Mouse (Mus musculus) embryo, embryonic 10.5 days (tissue): ENCODE measurements around the gene Hes3.

Experiments
- DNase-seq: peaks from one replicate; pipeline ENCODE4 v3.0.0-alpha.2; 2015; ENCODE audit warnings: low spot score

Gene Hes3

DNA sequence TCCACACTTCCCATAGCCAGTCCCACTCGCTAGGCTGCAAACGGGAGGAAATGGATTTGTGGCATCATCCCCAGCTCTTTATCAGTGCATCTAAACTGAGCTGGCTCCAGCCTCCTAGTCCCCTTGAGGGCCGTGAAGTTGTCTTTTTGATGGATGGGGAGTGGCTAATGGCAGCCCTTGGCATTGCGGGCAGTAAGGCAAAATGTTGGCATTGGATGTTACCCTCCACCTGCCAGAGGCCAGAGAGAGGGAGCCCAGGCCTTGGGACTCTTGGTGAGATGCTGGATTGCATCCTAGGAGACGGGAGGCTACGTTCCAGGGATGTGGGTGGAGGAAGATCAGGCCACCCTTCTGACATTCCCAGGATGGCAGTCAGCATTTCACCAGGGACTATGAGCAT, 14.5 kb upstream of the Hes3 start:
- DNase-seq, result no peak

DNA sequence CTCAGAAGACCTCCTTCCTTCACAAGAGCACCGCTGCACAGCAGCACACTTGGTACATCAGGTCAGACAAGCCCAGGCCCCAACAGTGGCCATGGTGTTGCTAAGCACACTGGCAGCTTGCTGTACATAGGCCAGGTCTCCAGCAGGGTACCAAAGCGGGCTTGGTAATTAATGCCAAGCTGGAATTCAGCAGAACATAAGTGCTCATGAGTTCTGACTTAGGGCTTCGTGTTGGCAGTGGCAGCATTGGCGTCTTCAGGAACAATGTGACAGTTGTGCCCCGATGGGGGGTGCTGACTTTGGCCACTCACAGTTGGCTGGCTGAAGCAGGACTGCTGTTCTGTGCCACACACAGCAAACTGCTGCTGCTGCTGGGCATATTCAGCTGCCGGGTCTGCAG, 13.2 kb upstream of the Hes3 start:
- DNase-seq, result no peak

DNA sequence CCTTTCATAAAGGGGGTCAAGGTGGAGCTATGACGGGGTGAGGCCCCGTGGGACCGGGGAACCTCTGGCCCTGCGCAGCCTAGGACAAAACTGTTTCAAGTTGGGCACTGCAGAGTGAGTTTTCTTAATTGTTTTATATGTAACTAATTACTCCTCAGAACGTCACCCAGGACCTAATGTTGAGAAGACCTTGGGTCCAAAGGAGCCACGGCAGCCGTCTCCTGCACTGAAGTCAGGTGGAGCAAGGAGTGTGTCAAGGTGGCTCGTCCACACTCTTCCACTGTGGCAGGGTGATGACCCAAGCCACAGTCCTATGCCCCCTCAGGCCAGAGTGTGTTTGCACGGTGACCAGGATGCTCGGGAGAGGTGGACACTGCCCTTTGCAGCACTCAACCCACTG, 11.7 kb upstream of the Hes3 start:
- DNase-seq, result no peak

GRCm38 (mm10) chr4:152302012-152302411, 10.6 kb upstream of the Hes3 start:
- no peak for DNase-seq

- DNase-seq, result no peak
Measured at GRCm38 (mm10) chr4:152300375-152300774, 8.9 kb upstream of the Hes3 start.

DNA sequence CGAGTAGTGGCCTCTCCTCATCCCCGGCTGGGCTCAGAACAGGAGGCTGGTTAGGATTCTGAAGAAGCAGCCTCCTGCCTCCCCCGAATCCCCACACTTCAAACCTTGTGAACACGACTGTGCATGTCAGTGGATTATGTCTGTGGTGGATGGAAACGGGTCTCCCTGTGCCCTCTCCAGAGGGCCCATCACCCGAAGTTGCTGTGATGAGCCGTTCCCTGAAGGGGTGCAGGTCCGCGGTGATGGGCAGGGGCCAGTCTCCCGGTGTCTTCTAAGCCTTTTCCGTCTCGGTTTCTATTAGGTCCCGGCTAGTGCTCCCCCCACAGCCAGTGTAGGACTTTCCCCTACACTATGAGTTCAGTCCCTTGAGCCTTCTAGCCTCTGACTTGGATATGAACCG, 7.4 kb upstream of the Hes3 start:
- no peak for DNase-seq

DNA sequence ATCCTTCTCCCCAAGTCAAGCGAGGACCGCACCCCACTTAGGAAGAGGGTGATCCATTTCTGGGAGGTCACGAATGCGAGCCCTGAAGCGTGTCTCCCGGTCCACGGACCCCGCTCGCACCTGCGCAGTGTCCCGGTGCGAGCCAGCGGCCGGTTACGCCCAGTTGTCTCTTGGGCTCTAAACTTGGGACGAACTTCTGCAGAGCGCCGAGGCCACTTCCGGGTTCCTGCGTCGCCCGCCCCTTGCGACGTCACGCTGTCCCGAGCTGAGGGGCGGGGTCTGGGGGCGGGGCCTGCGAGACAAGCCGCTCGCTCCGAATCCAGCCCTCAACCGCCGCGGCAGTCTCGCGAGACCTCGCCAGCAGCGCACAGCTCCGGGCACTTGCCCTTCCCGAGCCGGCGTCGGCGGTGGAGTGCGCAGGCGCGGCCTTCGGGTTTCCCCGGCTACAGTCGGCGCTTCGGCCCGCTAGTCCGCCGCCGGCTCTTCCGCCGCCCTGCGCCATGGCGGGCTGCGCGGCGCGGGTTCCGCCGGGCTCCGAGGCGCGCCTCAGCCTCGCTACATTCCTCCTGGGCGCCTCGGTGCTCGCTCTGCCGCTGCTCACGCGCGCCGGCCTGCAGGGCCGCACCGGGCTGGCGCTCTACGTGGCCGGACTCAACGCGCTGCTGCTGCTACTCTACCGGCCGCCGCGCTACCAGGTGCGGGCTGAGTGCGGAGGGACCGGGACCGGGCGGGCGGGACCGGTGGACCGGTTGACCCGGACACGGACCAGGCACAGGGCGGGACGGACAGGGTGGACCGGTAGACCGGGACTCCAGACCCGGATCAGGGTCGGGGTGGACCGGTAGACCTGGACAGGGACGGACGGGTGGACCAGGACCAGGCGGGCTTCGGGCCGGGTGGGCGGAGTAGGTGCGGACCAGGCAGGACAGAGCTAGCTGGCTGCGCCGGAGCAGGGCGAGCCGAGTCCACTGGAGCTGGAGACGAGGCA, 5.7 kb upstream of the Hes3 start, which contains the start of gene Icmt:
Gene Icmt (plus strand): TSS at position 354 of the 988 bp plus-strand sequence.
- DNase-seq, result peak; percentile 98

DNA sequence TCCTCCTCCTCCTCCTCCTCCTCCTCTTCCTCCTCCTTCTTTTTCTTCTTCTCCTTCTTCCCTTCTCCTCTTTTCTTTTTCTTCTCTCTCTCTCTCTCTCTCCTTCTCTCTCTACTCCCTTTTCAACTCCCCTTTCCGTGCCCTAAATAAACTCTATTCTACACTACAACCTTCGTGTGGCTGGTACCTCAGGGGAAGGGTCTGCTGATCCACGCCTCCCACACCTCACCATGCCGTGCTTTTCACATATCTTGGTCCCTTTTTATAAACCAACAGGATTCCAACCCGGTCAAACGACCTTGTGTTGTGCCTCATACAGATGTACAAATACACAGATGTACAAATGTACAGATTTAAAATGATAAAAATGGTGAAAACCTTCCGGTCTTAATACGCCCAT, 4.9 kb upstream of the Hes3 start:
- no peak for DNase-seq

DNA sequence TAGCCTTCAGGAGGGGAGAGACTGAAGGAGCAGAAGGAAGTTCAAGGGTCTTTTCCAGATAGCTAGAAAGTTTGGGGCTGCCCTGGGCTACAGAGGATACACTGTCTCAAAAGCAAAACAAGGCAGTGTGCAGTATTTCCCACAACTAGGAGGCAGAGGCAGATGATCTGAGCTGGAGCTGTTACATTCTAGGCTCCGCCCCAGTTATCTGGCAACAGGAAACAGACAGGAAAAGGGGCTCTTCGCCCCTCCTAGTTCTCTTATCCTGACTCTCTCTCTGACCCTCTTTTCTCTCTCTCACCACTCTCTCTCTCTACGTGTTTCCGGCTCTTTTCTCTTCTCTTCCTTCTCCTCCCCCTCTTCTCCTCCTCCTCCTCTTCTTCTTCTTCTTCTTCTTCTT, 4.5 kb upstream of the Hes3 start:
- DNase-seq, result no peak

GRCm38 (mm10) chr4:152294188-152294929, 2.9 kb upstream of the Hes3 start:
- peak; percentile 63 for DNase-seq

- peak; percentile 81 for DNase-seq
Measured at GRCm38 (mm10) chr4:152292102-152292765, 772 bp upstream of the Hes3 start.

- DNase-seq, result no peak
Measured at GRCm38 (mm10) chr4:152290991-152291390, 471 bp downstream of the Hes3 start.

DNA sequence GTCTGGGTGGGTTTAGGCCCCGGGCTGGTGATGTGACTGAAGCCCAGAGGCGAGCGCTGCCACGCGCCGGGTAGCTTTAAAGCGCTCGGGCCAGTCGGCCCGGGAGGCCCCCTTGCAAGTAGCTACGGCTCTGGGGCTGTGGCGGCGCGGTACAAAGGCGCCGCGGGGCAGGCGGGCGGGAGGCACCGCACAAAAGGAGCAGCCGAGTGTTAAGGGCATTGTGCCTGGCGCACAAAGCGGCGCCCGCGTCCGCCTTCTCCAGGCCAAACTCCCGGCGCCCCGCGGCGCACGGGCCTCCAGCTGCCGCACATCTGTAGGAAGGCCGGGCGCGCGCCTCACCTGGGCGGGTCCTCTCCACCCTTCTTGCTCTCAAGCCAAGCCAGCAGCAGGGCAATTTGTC, 1.1 kb downstream of the Hes3 start:
- DNase-seq, result peak; percentile 73

DNA sequence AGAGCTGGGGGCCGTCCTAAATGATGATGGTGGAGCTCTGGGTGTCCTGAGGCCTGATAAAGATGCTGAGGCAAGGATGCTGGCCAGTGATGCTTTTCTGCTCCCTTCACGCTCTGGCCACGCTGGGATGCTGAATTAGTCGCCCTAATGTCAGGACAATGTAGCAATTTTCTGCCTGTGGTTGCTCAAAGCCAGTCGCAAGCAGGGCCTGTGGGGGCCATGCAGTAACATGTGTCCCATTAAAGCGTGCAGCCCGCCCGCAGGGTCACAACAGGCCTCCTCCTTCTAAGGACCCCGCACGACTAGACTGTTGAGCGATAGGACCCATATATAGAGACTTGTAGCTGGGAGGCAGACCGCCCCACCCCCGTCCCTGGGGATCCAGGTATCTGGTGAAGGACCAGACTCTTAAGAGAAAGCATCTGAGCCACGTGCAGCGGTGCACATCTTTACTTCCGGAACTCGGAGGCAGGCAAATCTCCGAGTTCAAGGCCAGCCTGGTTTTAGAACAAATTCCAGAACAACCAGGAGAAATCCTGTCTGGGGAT, 3.0 kb downstream of the Hes3 start:
- DNase-seq, result peak; percentile 55

GRCm38 (mm10) chr4:152287317-152288120, 3.9 kb downstream of the Hes3 start:
- no peak for DNase-seq

DNA sequence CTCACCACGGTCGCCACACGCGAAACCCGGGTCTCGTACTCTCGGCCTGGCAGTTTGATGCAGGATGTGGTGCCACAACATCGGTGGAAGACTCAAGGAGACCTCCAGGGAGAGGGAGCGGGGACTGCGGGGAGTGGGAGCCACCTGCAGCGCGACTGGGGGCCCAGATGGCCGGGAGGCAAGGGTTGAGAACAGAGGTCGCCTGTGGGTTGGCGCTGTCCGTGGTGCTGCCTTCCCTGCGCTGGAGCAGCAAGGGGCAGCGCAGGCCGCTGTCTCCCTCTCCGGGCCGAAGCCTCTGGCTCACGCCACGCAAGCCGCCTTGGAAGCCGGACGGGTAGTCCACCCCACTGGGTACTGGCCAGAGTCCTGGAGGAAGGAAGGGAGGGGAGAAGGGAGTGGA, 4.6 kb downstream of the Hes3 start:
- DNase-seq, result peak; percentile 75

DNA sequence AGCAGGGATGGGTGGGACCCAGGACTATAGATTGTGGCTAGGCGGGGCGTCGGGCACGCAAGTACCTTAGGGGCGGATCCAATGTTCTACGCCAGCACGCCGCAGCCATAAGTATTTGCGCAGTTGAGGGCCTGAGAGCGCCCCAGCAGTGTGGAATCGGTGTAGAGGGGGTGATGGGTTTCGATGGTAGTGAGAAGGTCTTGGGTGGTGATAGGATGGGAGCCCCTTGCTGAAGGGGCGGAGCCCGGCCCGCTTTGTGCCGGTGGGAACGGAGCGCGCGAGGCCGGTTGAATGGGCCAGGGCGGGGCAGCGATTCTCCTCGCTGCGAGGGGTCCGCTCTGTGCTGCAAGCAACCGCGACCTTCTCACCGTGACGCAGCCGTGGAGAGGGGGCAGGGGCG, 5.3 kb downstream of the Hes3 start:
- no peak for DNase-seq

GRCm38 (mm10) chr4:152285505-152285904, 6.0 kb downstream of the Hes3 start:
- DNase-seq, result peak; percentile 80

- DNase-seq, result peak; percentile 87
Measured at GRCm38 (mm10) chr4:152283186-152283950, 8.1 kb downstream of the Hes3 start.

DNA sequence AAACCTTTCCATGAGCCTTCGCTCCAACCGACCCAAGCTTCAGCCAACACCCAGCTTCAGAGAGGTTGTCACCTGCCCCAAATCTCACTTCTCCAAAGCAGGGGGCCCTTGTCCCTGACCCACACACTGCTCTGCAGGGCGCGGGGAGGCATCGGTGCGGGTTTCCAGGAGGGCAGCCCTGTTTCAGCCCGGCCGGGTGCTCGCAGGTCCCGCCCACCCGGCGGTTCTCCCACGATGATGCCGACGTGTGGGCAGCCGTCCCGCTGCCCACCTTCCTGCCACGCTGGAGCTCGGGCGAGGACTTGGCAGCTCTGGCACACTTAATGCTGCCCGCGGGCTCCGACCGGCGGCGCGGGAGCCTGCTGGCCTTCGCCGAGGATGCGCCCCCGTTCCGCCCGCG, 8.7 kb downstream of the Hes3 start:
- DNase-seq, result no peak

DNA sequence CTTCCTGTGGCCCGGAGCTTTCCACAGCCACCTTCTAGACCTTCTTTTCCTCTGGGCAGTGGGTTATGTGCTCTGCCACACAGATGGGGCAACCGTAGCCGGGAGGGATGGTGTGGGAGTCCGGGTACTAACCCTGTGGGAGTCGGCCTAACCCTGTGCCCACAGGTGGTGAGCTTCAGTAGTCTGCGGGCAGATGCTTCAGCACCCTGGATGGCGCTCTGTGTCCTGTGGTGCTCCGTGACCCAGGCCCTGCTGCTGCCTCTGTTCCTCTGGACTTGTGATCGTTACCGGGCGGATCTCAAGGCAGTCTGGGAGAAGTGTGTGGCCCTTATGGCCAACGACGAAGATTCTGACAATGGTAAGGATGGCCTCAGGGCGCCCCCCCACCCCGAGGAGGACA, 9.9 kb downstream of the Hes3 start:
- DNase-seq, result no peak
